Mouse (Mus musculus) kidney, adult 2 months (tissue): ENCODE measurements around the gene Thrap3. TPM values are rescaled to one million over a fixed set of nuclear protein-coding genes. Genes with fewer than 3 reads are reported as not detected.

Source experiments
- DNase-seq: peaks from one replicate; pipeline ENCODE4 v3.0.0; 2021
- H3K27ac ChIP-seq: fragments of 200-500 bp; 2 replicates; pipeline ENCODE4 v1.5.1; 2012; ENCODE audit warnings: low read depth, low read length, control low read depth, inconsistent platforms; ENCODE audit not compliant: insufficient read depth
- H3K27me3 ChIP-seq: fragments of 200-500 bp; replicated peaks from 2 replicates; pipeline ENCODE4 v1.6.1; 2012; ENCODE audit warnings: mild to moderate bottlenecking, moderate library complexity, low read length, inconsistent platforms; ENCODE audit not compliant: control insufficient read depth, insufficient read depth
- H3K36me3 ChIP-seq: fragments of 200-500 bp; 2 replicates; pipeline ENCODE4 v1.6.1; 2012; ENCODE audit warnings: mild to moderate bottlenecking, moderate library complexity, low read length, inconsistent platforms; ENCODE audit not compliant: control insufficient read depth, insufficient read depth
- H3K4me1 ChIP-seq: fragments of 200-500 bp; 2 replicates; pipeline ENCODE4 v1.6.1; 2011; ENCODE audit warnings: low read length; ENCODE audit not compliant: control insufficient read depth, insufficient read depth
- H3K4me3 ChIP-seq: fragments of 200-500 bp; 2 replicates; pipeline ENCODE4 v1.5.1; 2011; ENCODE audit warnings: mild to moderate bottlenecking, low read depth, low read length, control low read depth; ENCODE audit not compliant: insufficient read depth
- CTCF ChIP-seq: fragments of 200-500 bp; conservative IDR thresholded peaks from 2 replicates; pipeline ENCODE4 v1.5.1; 2011; ENCODE audit warnings: low read depth, mild to moderate bottlenecking, control low read depth, low read length, moderate library complexity, mixed read lengths; ENCODE audit not compliant: insufficient read depth, insufficient read length
- POLR2A ChIP-seq: fragments of 200-500 bp; IDR thresholded peaks from one replicate; pipeline ENCODE4 v1.6.1; 2011; ENCODE audit warnings: low read depth, low read length, control low read depth
- WGBS: fragments of 180-500 bp; shearing (Covaris S2); methylation state at CpG from one replicate; pipeline ENCODE4 v1.1.7; 2018; 5-methylcytosine and 5-hydroxymethylcytosine counted together
- polyA plus RNA-seq: library from polyadenylated mRNA; depleted of rRNA; stranded (reverse); fragments of >200 nt; gene quantifications from 2 replicates; pipeline ENCODE4 v1.2.3, GENCODE M21; 2012

The Thrap3 gene
- polyA plus RNA-seq, 1 experiment: 51.0 TPM

DNA sequence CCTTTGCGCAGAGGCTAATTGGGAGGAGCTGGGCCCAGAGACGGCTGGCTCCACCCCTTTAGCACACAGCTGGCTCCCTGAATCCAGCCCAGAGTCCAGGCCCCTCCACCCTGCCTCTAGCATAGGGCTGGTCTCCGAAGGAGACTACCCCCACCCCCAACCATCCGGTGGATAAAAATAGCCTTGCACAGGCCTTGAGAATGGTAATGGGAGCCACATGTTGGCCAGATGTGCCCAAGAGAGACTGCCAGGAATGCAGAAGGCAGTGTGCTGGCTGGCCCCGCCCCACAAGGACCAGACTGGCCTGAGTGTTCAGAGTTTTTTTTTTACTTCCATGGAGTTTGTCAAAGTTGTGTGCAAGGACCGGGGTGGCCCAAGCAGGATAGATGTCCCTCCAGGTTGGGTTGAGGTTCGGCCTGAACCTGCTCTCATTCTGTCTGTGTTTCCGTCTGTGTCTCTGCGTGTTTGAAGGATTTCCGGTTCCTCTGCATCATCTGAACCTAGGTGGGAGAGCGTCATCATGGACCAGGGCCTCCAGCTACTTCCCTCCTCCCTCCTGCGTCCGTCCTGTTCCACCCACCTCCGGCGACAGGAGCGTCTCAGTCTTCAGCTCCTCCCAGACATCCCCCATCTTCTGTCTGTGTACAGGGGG is 52.1 kb downstream of the Thrap3 start:
- DNase-seq: peak; percentile 89
- Histone ChIP-seq H3K4me1 (peaks cover 17% of the 10 kb centered on the region; the same call in 1 of the 2 replicates), H3K36me3 (no peaks in the 10 kb centered on the region; the same call in 1 of the 2 replicates), H3K27me3 (no peaks in the 10 kb centered on the region), H3K4me3 (peak overlapping the region; percentile 9; the same call in 1 of the 2 replicates), H3K27ac (peak overlapping the region; percentile 92)
- 34% methylated on average over 16 of the region's 16 CpGs for WGBS
- TF ChIP-seq POLR2A: peak; percentile 12
- TF ChIP-seq CTCF: no peak

DNA sequence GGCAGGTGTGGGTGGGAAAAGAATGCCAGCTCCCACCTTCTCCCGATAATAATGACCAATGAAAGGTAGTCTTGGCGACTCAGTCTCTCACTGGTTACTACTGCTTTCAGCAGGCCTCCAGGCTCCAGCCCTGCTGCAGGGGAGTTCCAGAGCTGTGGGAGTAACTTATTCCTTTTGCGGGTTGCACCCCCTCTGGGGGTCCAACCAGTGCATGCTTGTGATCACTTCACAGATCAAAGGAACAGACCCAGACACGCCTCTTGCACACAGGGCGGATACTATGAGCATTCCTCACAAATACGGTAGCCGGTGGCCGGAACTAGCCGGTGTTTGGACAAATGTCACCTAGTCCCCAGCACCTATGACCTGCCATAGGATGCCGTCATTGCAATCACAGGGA is 52.8 kb downstream of the Thrap3 start:
- DNase-seq: no peak
- peaks cover 17% of the 10 kb centered on the region; the same call in 1 of the 2 replicates for H3K4me1 ChIP-seq

GRCm38 (mm10) chr4:126149041-126149676 is 53.4 kb downstream of the Thrap3 start:
- WGBS: 34% methylated on average over 42 of the region's 42 CpGs
- no peaks in the 10 kb centered on the region; the same call in 1 of the 2 replicates for H3K36me3 ChIP-seq
- no peaks in the 10 kb centered on the region for H3K27me3 ChIP-seq
- DNase-seq: peak; percentile 61
- peaks cover 17% of the 10 kb centered on the region; the same call in 1 of the 2 replicates for H3K4me1 ChIP-seq
- TF ChIP-seq POLR2A: no peak
- no peak for TF ChIP-seq CTCF
- peak overlapping the region; percentile 78 for H3K4me3 ChIP-seq
- H3K27ac ChIP-seq: peak overlapping the region; percentile 92

More for the DNA sequence above, 52.8 kb downstream of the Thrap3 start:
- Histone ChIP-seq H3K27ac (peak overlapping the region; percentile 92), H3K36me3 (no peaks in the 10 kb centered on the region; the same call in 1 of the 2 replicates), H3K4me3 (peak overlapping the region; percentile 78), H3K27me3 (no peaks in the 10 kb centered on the region)
- TF ChIP-seq CTCF (no peak), POLR2A (no peak)
- WGBS: 29% methylated on average over 10 of the region's 10 CpGs

GRCm38 (mm10) chr4:126148161-126148961 is 54.2 kb downstream of the Thrap3 start:
- Histone ChIP-seq H3K27me3 (no peaks in the 10 kb centered on the region), H3K27ac (peak overlapping the region; percentile 92), H3K4me1 (peaks cover 17% of the 10 kb centered on the region; the same call in 1 of the 2 replicates), H3K4me3 (peak overlapping the region; percentile 78), H3K36me3 (no peaks in the 10 kb centered on the region; the same call in 1 of the 2 replicates)
- TF ChIP-seq POLR2A (no peak), CTCF (0 out of 2 replicates have a peak, but pooled peaks have one; percentile 9)
- peak; percentile 87 for DNase-seq
- WGBS: under 1% methylated on average over 66 of the region's 67 CpGs

- peaks cover 17% of the 10 kb centered on the region; the same call in 1 of the 2 replicates for H3K4me1 ChIP-seq
- peak within 1 kb of the TSS; percentile 78 for H3K4me3 ChIP-seq
- peak; percentile 93 for DNase-seq
- H3K27me3 ChIP-seq: no peaks in the 10 kb centered on the region
- peak within 1 kb of the TSS; percentile 92 for H3K27ac ChIP-seq
- WGBS: 4% methylated on average over 24 of the region's 24 CpGs
- H3K36me3 ChIP-seq: no peaks in the 10 kb centered on the region; the same call in 1 of the 2 replicates
- TF ChIP-seq POLR2A (no peak), CTCF (no peak)
These were observed 54.9 kb downstream of the Thrap3 start, which contains the start of gene Eva1b for GRCm38 (mm10) chr4:126147533-126148160. Eva1b (plus strand) TSS chr4:126147744.

DNA sequence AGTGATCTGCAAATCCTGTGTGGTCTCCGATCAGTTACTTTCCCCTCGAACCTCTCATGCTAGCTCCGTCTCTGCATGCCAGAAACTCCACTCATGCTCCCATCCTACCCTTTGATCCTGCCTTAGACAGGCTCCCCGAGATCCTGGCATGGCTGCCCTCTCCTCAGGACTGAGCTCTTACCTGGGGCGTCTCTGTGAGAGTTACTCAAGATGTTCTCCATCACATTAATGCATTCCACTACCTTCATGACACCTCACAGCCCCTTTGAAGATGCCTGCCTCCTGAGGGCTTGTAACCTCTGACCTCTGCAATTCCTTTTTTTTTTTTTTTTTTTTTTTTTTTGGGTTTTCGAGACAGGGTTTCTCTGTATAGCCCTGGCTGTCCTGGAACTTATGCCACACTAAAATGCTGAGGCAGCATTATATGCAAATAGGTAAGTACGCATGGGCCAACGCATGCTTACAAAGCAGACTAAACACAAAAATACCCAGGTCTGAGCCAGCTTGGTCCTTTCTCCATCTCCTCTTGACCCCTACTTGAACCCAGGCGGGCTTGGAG is 55.5 kb downstream of the Thrap3 start:
- TF ChIP-seq POLR2A: no peak
- TF ChIP-seq CTCF: no peak
- WGBS: 39% methylated on average over 9 of the region's 9 CpGs
- Histone ChIP-seq H3K4me1 (peaks cover 17% of the 10 kb centered on the region; the same call in 1 of the 2 replicates), H3K36me3 (no peaks in the 10 kb centered on the region; the same call in 1 of the 2 replicates), H3K27me3 (no peaks in the 10 kb centered on the region), H3K4me3 (no peak overlapping the region), H3K27ac (peak overlapping the region; percentile 91)
- DNase-seq: no peak
